Mouse (Mus musculus): Measurements from ENCODE around the gene Arhgef39. TPM values are rescaled to one million over a fixed set of nuclear protein-coding genes. Genes with fewer than 3 reads are reported as not detected.

Arhgef39 gene
- total RNA-seq, 2 experiments from 2014 or later, result 0.21 to 1.8 TPM

Other genes starting within 250 kb of the Arhgef39 start
- under 1 TPM; 0.19 to 0.44 TPM for gene Atp8b5, start 232.5 kb downstream of the Arhgef39 start, total RNA-seq (2021)
- 100 to 1,000 TPM; 128 to 146 TPM for gene Rusc2, start 117.7 kb downstream of the Arhgef39 start, total RNA-seq (2021)
- 1 to 10 TPM in 1 of 2 experiments, under 1 TPM in 1; 0.82 to 1.2 TPM for gene Fam166b, start 70.6 kb downstream of the Arhgef39 start, total RNA-seq (2021)
- gene Tesk1, start 57.8 kb downstream of the Arhgef39 start, total RNA-seq (2021), result 10 to 100 TPM; 90.6 to 96.5 TPM
- gene Cd72, start 45.1 kb downstream of the Arhgef39 start, total RNA-seq (2021), result 1 to 10 TPM in 1 of 2 experiments, under 1 TPM in 1; 0.84 to 1.3 TPM
- not detected for gene Sit1, start 16.0 kb downstream of the Arhgef39 start, total RNA-seq (2021)
- gene Ccdc107, start 6.8 kb downstream of the Arhgef39 start, total RNA-seq (2021), result 10 to 100 TPM; 29.9 to 30.0 TPM
- gene Car9, start 7.3 kb upstream of the Arhgef39 start, total RNA-seq (2021), result 1 to 10 TPM in 1 of 2 experiments, under 1 TPM in 1; 0.42 to 1.8 TPM
- gene Tpm2, start 24.1 kb upstream of the Arhgef39 start, total RNA-seq (2021), result 1 to 10 TPM; 8.4 to 9.9 TPM
- 10 to 100 TPM; 78.1 to 80.9 TPM for gene Creb3, start 62.6 kb upstream of the Arhgef39 start, total RNA-seq (2021)
- gene Tln1, start 63.0 kb upstream of the Arhgef39 start, total RNA-seq (2021), result 10 to 100 TPM; 51.7 to 51.8 TPM
- 10 to 100 TPM; 44.8 to 50.1 TPM for gene Rgp1, start 79.0 kb upstream of the Arhgef39 start, total RNA-seq (2021)
- 10 to 100 TPM; 62.1 to 64.2 TPM for gene Gba2, start 79.2 kb upstream of the Arhgef39 start, total RNA-seq (2021)
- gene Msmp, start 84.8 kb upstream of the Arhgef39 start, total RNA-seq (2021), result not detected
- gene Npr2, start 132.2 kb upstream of the Arhgef39 start, total RNA-seq (2021), result 10 to 100 TPM; 47.5 to 48.4 TPM
- gene Spag8, start 153.9 kb upstream of the Arhgef39 start, total RNA-seq (2021), result 1 to 10 TPM in 1 of 2 experiments, under 1 TPM in 1; 0.87 to 2.1 TPM
- 10 to 100 TPM; 34.1 to 40.5 TPM for gene Hint2, start 156.8 kb upstream of the Arhgef39 start, total RNA-seq (2021)
- 10 to 100 TPM; 57.7 to 64.8 TPM for gene Tmem8b, start 169.3 kb upstream of the Arhgef39 start, total RNA-seq (2021)
- gene Fam221b, start 169.4 kb upstream of the Arhgef39 start, total RNA-seq (2021), result 1 to 10 TPM; 1.6 to 1.7 TPM
- gene Olfr70, start 201.1 kb upstream of the Arhgef39 start, total RNA-seq (2021), result not detected
- under 1 TPM in 1 of 2 experiments, not detected in 1; 0.12 TPM for gene Olfr71, start 210.6 kb upstream of the Arhgef39 start, total RNA-seq (2021)
- 1 to 10 TPM in 1 of 2 experiments, under 1 TPM in 1; 0.61 to 1.5 TPM for gene Hrct1, start 227.5 kb upstream of the Arhgef39 start, total RNA-seq (2021)
- gene Spaar, start 230.3 kb upstream of the Arhgef39 start, total RNA-seq (2021), result 1 to 10 TPM in 1 of 2 experiments, under 1 TPM in 1; 0.44 to 1.1 TPM